Mouse (Mus musculus): ENCODE measurements around the gene Dkkl1.

DNA sequence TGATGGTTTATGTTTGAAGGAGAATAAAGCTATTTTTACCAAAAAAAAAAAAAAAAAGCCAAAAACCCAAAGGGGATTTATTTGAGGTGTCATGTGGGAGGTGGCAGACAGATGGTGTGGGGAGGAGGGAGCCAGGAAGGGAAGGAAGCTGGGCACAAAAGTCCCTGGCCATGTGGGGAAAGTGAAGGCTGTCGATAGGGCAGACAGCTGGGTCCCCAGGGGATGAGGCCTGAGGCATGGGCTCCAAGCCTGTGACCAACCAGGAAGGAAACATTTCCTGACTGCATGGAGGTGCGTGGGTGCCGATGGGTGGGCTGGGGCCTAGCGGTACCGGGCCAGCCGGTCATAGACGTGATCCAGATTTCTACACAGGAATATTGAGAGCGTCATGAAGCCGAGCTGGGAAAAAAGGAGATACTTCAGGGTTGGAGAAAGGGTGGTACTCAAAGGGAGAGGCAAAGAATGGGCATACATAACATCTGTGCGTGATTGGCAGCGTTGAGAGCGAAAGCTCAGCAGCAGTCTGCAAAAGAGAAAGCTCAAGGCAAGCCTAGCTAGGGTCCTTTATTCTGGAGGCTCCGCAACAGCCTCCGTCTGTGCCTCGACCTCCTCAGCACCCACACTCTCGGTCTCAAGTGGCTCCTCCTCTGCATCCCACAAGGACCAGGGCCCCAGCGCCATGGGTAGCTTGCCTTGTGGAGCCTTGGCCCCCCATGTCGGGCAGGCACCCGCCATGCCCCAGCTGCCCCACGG is 21.8 kb upstream of the Dkkl1 start:
- TF ChIP-seq CTCF (IDR thresholded peaks at IDR 0.05; ENCODE audit: control insufficient read depth, insufficient read depth, insufficient replicate concordance, low read depth, low read length) = no peak
- TF ChIP-seq POLR2A (IDR thresholded peaks at IDR 0.05; ENCODE audit: control insufficient read depth, low read depth, low read length) = no peak
